Mouse (Mus musculus) CH12F3 (cell line): ENCODE results near the gene Elovl3.
"Not testable (repeated sequence)": the region's sequence is repeated elsewhere in the genome, so short reads cannot be mapped to it uniquely, and the experiment has no call there.

Experiments
- in situ Hi-C: fragments of 300-500 bp; cut with MboI; formaldehyde crosslinking; loops from 2 replicates; pipeline ENCODE4 v1.14.3; 2020; ENCODE audit warnings: low sequenced_read_pairs

Elovl3 gene

GRCm38 (mm10) chr19:46131694-46132525 lies at the start of gene Elovl3:
TSS of gene Elovl3 (plus strand) at chr19:46131897.
- in situ Hi-C loops = no loop called here

- in situ Hi-C loops = no loop called here
These were observed 46.5 kb upstream of the Elovl3 start for GRCm38 (mm10) chr19:46085185-46085584.

DNA sequence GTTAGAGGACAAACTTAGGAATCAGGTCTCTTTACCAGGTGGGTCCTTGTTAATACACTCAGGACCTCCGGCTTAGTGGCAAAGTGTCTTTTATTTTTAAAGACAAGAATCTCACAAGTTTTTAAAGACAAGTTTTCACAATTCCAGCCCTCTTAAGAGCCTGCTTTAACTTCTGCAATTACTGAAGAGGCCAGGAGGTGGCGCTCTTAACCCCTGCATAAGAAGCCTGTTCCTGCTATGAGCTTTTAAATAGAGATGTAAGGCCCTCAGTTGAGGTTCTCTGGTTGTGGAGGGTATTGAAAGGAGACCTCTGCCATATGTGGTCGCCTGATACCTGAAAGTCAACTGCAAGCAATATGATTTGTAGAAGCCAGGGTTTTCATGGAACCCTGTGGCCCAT lies 45.4 kb upstream of the Elovl3 start:
- in situ Hi-C loops = no loop called here

DNA sequence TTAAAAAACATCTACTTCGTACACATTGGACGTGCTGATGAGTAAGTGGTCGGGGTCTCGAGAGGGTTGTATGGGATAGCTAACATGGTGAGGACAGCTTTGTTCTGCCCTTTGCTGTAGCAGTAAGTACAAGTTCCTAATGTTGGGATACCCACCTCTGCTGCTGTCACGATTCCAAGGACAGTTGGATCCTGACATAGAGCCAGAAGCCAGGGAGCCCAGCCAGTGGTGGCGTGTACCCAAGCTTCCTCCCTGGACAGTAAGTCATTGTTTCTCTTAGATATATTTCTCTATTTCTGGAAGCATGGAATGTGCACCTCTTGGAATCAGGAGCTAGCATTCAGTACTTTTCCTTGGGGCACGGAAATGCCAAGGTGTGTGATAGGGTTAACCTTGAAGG lies 43.8 kb upstream of the Elovl3 start:
- in situ Hi-C loops = no loop called here

- in situ Hi-C loops = no loop called here
These were observed 40.1 kb upstream of the Elovl3 start for GRCm38 (mm10) chr19:46091641-46092040.

DNA sequence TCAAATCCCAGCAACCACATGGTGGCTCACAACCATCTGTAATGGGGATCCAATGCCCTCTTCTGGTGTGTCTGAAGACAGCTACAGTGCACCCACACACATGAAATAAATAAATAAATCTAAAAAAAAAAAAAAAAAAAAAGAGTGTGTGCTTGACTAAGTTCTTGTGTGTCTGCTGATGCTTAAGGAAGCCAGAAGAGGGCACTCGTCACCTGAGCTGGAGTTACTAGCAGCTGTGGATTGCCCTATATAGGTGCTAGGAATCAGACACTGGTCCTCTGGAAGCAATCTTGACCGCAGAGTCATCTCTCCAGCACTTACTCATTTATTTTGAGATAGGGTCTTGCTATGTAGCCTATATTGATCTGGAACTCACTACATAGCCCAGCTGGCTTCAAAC lies 37.6 kb upstream of the Elovl3 start:
- in situ Hi-C loops = no loop called here

DNA sequence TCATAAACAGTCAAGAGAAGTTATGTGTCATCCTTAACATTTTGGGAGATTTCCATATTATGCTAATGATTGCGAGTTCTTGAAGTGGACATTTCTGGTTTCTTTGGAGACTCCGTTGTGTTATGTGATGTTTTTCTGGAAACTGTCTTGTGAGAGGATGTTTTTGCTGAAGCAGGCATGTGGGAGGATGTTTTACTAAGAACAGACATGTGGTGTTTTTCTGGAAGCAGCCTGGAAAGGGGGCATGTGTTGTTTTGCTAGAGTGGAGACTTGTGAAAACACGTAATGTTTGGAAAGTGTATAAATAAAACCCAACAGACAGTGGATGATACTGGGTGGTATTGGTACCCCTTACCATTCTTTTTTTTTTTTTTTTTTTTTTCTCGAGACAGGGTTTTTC lies 36.4 kb upstream of the Elovl3 start:
- in situ Hi-C loops = no loop called here

GRCm38 (mm10) chr19:46096396-46096795 lies 35.3 kb upstream of the Elovl3 start:
- in situ Hi-C loops = no loop called here

DNA sequence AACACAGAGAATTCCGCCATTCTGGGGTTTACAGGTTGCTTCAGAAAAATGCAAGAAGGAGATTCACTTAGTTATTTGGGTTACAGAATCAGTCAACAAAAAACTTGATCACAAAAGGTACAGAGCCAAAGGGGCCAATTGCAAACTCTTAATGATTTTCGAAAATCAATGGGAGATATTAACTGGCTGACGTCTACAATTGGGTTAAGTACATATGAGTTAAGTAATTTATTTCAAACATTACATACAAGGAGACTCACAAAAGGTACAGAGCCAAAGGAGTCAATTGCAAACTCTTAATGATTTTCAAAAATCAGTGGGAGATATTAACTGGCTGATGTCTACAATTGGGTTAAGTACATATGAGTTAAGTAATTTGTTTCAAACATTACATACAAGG lies 32.1 kb upstream of the Elovl3 start:
- in situ Hi-C loops = no loop called here

DNA sequence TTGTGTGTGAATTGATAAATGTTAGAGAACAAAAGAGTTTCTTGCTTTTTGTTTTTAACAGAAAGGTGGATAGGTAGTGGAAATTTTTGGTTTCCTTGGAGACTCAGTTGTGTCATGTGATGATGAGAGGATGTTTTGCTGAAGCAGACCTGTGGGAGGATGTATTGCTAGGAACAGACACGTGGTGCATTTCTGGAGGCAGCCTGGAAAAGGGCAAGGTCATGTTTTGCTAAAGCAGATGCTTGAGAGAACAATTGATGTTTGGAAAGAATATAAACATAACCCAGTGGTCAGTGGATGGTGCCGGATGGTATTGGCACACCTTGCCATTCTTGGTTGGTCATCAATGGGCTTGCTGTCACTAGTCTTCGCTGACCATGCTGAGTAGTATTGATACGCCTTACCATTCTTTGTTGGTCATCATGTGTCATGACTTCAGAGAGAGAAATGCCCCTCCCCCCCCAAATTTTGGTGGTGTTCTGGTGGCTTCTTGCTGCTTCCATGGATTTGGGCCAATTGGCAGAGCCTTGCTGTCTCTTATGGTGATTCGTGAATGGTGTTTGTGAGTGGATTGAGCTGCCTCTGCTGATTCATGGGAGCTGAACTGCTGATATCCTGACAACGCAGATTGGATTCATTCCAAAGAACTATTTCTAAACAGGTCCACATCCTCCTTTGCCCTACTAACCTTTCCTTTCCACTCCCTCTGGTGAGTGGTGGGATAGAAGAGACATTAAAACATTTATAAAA lies 28.1 kb upstream of the Elovl3 start:
- in situ Hi-C loops = no loop called here

GRCm38 (mm10) chr19:46104187-46104557 lies 27.5 kb upstream of the Elovl3 start:
- in situ Hi-C loops = no loop called here

DNA sequence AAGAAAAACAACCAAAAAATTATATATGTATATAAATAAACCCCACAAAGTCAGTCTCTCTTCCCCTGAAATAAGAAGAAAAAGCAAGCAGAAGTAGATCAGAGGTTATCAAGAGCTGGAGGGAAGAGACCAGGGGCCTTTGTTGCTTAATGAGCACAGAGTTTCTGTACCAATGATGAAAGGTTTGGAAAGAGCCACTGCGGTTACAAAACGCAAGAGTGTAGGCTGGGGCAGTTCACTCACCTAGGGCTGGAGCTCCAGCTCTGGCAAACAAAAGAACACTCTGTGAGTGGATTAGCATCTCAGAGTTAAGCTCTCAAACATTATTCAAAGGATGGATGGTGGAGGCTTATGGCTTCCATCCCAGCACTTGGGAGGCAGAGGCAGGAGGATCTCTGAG lies 21.5 kb upstream of the Elovl3 start:
- in situ Hi-C loops = no loop called here

GRCm38 (mm10) chr19:46110781-46111180 lies 20.9 kb upstream of the Elovl3 start:
- in situ Hi-C loops = no loop called here

DNA sequence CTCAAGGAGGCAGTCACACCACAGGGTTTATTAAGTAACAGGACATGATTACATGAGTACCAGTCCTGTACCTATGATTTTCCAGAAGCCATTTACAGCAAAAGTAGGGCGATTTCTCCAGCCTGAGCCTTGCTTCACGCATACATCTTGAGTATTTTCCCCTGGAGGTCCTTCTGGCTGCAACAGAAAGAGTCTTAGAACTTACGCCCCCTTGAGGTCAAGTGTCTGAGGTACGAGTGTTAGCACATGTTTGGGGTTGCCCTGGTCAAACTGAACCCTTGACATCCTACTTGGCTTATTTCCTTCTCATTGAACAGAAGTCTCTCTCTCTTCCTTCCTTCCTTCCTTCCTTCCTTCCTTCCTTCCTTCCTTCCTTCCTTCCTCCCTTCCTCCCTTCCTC lies 17.1 kb upstream of the Elovl3 start:
- in situ Hi-C loops = no loop called here

GRCm38 (mm10) chr19:46119458-46119857 lies 12.2 kb upstream of the Elovl3 start:
- in situ Hi-C loops = no loop called here

DNA sequence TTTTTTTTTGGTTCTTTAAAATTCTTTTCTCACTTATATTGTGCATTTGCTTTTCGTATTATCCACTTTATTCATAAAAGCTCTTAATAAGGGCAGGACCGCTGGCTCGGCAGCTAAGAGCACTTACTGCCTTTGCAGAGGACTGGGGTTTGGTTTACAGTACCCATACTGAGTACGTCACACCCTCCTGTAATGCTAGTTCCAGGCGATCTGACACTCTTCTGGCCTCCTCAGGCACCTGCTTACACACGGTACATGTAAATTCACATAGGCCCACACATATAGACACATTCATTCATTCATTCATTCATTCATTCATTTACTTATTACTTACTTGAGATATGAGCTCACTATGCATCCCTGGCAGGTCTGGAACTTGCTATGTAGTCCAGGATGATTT lies 10.8 kb upstream of the Elovl3 start:
- in situ Hi-C loops = no loop called here

GRCm38 (mm10) chr19:46123876-46124275 lies 7.8 kb upstream of the Elovl3 start:
- in situ Hi-C loops = no loop called here

DNA sequence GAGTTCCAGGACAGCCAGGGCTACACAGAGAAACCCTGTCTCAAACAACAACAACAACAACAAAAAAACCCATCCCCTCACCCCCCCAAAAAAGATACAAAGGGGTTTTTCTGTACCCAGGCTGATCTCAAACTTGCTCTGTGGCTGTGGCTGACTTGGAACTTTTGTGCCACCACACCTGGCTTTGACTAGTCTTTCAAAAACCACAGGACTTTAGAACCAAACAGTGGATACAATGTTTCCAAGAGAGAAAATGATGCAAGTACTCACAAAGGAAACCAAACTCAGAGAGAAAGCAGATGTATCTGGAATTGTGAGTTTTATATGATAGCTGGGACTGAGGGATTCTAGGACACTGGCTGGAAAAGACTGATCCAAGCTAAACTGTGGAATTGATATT lies 7.0 kb upstream of the Elovl3 start:
- in situ Hi-C loops = no loop called here

GRCm38 (mm10) chr19:46126301-46126700 lies 5.4 kb upstream of the Elovl3 start:
- in situ Hi-C loops = no loop called here

GRCm38 (mm10) chr19:46129737-46130136 lies 2.0 kb upstream of the Elovl3 start:
- in situ Hi-C loops = not testable (repeated sequence)

- in situ Hi-C loops = no loop called here
These were observed 414 bp upstream of the Elovl3 start for GRCm38 (mm10) chr19:46131283-46131682.

DNA sequence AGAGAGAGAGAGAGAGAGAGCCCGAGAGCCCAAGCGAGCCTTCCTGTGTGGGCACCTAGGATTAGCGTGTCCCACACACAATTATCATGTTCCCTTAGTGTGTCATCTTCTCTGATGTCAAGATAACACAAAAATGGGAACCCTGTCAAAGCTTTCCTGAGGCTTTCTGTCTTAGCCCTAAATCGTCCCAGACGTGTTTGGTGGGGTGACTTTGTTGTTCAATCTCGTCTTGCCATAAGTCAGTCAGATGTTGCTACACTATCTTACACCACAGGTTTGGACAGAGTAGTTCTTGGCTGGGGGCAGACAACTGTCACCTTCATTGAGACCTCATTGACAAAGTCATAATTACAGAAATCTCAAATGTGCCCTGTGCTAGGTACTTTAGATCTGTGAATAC lies 880 bp downstream of the Elovl3 start:
- in situ Hi-C loops = no loop called here
